Mouse (Mus musculus) embryo, embryonic 10 days (tissue): ENCODE data around the gene Trp73.

Experiments used
- DNase-seq: peaks from one replicate; pipeline ENCODE4 v3.0.0-alpha.2; 2015; ENCODE audit warnings: low spot score

Gene Trp73

DNA sequence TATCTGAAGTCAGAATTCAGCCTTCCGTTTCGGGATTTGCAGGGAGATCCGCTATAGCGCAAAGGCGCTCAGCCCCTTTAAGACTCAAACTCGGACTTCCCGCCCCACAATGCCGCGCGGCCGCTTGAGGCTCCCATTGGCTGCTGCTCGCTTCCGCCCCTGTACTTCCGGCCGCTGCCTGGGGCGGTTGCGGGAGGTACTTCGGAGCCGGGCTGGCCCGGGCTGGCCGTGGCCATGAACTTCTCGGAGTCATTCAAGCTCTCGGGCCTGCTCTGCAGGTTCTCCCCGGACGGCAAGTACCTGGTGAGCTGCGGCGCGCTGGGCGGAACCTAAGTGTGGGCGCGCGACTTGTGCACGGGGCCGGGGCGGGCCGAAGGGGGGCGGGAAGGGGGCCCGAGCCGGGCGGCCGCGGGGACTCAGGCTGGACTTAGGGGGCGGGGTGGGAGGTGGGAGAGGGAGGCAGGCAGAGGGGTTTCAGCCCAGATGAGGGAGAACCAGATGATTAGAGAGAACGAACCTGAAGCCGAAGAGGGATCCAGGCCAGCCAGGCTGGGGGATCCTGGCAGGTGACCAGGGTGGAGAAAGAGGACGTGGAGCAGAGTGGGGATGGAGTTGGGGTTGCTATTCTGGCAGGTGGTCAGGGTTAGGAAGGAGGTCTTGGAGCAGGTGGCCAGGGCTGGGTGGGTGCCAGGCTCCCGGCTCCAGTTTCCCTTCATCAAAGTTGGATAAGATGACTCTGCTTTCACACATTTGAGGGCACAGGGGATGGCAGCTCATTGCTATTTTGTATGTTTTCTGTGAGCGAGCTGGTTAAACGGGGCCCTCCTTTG lies 2.4 kb upstream of the Trp73 start, which contains the start of gene Wrap73:
Wrap73 (plus strand) TSS at position 162 of the 830 bp plus-strand sequence.
- DNase-seq, result peak; percentile 96

DNA sequence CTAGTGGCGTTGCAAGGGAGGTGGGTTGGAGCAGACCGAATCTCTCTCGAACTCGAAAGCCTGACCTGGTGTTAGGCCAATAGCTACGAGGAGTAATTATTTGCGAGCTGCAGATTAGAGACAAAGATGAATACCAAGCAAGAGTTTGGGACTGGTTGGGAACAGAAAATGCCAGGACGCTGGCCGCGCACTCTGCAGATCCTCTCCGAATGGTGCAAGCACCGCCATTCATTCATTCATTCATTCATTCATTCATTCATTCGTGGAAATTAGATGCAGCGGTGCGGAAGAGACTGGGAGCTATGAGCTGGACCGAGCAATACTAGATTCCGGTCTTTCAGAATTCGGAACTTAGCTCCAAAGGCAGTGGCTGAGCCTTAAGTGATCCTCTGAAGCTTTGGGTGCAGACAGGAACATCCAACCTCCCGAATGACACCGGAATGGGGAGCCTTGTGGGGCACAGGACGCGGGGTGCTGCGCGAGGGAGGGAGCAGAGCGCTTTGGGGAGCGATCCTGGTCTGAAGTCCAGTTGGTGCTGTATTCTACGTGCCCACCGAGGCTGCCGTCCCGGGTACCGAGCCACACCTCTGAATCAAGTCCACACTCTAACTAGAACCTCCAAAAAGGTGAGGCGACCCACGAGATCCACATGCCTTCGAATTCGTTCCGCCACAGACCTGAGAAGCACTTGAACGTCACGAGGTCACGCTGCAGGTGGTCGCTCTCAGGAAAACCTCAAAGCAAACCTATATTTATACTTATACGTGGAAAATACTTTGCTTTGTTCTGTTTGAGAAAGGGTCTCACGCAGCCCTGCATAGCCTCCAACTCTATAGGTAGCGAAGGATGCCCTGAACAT lies 1.2 kb upstream of the Trp73 start:
- DNase-seq, result peak; percentile 21

DNA sequence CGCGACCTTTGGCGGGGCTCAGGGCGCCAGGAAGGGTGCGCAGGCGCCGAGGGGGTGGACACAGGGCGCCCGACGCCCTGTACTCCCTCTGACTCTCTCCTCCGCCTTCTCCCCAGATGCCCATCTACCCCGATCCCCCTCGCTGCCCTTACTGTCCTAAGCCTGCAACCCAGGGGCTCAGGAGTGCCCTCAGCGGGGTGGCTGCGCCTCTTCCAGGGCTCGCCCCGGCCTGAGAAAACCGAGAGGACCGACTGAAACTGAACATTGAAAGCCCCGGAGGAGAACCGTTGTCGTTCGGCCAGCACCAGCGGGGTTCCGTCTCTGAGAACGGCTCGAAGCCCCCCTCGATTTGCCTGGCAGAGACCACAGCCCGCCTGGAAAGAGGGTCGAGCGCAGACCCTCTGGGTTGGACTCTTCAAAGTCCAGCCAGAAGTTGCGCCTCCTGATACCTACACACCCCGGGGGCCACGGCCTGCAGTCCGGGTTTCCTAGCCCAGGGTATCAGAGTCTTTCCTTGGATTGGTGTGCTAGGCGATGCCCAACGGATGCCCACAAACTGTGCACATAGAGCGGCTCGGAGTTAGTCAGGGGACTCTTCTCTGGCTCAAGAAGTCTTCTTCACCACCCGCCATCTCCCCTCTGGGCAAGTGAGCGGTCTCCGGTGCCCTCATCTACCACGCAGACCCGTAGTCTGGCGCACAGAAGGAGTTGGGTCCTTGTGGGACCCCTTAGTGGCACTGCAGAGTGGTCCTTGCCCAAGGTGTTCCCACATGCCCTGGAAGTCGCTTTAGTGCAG lies 403 bp upstream of the Trp73 start:
- no peak for DNase-seq

DNA sequence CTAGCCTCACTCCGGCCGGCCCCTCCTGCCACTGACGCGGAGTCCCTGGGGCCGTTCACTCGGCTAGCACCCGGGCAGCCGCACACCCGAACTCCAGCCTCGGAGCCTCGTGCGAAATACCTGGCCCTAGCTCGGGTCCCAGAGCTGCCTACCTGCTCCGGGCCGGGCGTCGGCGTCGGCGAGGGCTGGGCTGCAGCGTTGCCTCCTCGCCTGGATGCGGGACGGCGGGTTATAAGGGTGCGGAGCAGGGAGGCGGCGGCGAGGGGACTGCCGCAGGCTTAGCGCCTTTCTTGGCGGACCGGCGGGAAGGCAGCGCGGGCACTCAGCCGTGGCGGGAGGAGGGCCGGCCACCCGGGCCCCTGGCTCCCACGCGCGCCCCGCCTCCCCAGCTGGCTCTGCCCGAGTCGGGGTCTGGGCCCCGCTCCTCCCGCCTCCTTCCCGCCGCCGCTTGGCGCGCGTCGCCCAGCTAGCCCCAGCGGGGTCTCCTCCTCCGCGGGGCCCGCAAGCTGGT lies 282 bp downstream of the Trp73 start:
- peak; percentile 13 for DNase-seq

DNA sequence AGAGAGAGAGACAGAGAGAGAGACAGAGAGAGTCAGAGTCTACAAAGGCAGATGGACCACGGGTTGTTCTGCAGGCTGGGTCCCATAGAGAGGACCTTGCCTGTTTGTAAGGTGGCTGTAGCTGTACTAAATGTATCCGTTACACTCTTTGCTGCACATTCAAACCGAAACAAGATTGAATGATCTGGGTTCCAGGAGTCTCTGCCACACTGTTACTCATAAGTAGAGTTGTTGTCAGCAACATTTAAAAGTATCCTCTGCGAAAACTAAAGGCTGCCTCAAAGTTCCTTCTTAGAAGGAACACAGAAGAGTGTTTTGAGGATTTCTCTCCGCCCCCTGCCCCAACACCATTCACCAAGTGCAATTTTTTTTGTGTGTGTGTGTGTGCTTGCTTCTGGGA lies 2.9 kb downstream of the Trp73 start:
- DNase-seq, result no peak

DNA sequence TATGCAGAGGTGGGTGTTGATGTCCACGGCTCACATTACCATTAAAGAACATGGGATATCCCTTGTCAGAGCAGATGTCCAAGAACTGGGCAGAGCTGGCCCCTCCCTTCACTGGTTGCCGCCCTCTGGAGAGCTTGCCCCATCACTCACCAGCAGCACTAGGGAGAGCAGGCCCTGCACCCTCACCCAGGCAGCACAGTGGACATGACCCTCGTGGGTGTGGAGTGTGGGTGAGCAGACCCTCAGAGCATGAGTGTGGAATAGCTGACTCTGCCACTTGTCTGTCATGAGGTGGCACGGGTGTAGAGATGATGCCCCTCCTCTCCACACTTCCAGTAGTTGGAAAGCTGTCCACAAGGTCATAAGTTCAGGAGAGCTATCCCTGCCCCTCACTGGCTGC lies 5.2 kb downstream of the Trp73 start:
- no peak for DNase-seq

DNA sequence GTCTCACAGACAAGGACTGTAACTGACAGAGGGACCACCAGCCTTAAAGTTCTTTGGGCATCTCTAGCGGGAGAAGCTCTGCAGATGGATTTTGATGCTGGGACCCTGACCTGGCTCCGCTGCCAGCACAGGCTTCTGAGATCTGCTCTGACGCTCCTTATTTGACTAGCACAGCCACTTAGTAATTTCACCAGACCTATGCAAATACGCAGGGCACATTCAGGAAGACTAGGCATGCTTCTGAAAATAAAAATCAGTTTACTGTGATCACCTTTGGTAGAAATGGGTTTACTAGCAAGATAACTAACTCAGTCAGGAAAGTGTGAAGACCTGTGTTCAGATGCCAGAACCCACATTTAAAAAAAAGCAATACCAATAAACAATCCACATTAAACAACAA lies 8.1 kb downstream of the Trp73 start:
- DNase-seq, result no peak

DNA sequence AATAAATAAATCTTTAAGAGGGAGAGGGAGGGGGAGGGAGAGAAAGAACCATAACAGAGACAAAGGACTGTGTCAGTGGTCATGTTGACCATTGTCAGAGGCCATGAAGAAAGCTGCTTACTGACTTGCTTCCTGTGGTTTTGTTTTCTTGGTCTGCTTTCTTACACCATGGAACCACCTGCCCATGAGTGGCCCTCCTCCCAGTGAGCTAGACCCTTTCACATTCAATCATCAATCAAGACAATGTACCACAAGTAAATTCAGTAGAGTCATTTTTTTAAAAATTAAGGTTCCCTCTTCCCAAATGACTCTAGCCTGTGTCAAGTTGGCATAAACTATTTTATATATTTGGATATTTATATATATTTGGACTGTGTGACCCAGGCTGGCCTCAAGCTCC lies 10.1 kb downstream of the Trp73 start:
- no peak for DNase-seq

DNA sequence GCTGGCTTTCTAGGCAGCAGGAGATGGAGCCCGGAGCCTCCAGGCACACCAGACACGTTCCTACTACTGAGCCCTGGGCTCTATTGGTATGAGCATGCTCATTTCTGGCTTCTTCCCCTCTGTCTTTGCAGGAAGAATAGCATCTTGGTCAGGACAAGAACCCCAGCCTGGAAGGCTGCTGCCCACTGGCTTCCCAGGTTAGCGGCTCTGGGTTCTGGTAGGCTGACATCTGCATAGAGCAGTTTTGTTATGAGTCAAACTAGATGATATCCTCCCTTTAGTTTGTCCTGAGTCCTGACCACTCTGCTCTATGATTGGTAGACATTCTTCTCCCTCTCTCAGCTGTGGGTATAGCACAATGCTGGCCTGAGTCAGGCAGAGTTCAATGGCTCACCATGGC lies 12.7 kb downstream of the Trp73 start:
- DNase-seq, result no peak

DNA sequence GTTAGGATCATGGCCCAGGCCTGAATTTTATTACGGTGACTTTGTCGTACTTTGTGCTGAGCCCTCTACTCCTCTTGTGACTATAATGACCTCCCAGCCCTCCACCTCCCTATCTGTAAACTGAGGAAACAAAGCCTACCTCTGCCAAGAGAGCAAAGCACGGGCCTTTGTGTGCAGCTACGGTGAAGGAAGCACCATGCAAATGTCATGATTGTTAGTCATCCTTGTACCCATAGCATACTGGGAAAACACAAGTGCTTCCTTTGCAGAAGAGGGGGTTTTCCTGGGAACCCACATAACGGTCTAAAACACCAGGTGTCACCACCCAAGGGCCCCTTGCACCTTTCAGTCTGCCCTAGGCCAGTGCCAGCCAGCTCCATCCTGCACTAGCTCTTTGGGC lies 14.8 kb downstream of the Trp73 start:
- no peak for DNase-seq

DNA sequence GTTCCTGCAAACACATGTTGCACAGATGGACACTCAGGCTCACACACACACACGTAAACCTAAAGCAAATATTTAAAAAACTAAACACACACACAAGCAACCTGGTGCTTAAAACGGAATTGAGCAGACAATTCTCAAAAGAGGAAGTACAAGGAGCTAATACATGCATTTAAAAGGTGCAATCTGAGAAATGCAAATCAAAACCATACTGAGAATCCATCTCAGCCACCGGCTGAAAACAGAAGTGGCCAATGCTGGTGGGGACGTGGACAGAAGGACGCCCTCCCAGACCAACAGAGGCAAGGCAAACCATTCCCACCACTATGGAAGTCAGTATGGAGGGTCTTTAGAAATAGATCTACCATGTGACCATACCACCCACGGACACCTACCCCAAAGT lies 16.5 kb downstream of the Trp73 start:
- no peak for DNase-seq

DNA sequence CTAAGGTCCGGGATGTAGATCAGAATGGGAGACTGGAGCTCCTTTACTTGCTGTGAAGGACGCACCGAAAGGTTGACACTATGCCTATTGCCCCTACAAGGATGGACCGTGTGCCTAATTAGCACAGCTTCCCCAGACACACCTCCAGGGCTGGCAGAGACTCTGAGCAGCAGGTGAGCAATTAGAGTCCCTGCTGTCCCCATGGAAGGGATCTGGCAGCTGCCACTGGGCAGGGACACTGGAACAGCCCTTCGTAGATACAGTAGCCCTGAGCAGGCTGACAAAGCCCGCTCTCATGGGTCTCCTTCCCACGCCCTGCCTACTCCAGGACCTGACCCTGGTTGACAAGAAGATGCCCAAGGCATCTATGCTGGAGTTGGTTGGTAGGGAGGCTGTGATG lies 17.6 kb downstream of the Trp73 start:
- DNase-seq, result no peak

DNA sequence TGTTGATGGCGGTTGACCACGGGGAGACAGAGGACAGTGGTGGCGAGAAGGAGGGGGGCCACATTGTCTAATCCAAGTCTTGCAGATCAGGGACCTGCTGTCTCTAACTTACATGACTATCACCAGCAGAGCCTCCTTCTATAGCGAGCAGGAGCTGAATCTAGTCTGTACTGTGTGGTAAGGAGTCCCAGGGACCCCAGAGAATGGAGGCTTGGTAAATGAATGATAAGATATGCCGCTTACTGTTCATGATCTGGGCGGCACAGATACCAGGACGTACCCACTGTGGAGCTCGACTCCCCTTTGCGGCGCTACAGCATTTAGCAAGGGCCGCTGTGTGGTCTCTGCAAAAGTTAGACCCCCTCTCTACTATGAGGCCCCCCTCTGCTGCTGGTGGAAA lies 18.2 kb downstream of the Trp73 start:
- no peak for DNase-seq

DNA sequence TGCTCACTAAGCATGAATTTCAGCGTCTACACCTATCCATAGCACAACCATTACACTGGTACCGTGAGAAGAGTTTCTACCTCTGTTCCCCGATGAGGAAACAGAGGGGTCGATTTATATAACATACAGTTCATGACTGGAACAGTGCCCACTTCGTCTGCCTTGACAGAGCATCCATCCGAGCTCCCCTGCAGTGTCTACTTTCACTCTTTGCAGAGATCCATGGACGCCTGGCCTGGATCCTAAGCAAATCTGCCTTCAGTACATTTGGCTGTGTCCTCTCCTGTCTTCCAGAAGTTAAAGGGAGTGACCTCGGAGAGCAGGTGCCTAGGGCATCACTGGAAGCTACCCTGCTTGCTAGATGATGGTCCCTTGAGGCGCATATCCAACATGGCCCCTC lies 20.8 kb downstream of the Trp73 start:
- DNase-seq, result no peak

DNA sequence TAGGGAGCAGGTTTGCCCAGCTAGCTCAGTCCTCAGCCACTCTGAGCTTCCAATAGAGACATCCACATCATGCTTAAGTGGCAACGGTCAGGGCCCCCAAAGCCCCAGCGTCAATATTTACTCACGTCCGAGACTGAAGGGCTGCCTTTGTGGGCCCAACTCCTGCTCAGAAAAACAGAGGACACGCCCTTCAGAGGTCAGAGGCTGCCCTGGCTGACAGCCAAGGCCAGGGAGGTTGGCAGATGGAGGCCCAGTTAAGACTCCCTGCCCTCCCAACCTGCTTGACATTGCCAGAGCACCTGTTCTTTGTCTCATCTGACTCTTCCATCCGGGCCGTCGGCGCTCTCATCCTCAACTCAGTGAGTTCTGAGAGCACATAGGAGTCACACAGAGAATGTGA lies 21.2 kb downstream of the Trp73 start:
- no peak for DNase-seq

DNA sequence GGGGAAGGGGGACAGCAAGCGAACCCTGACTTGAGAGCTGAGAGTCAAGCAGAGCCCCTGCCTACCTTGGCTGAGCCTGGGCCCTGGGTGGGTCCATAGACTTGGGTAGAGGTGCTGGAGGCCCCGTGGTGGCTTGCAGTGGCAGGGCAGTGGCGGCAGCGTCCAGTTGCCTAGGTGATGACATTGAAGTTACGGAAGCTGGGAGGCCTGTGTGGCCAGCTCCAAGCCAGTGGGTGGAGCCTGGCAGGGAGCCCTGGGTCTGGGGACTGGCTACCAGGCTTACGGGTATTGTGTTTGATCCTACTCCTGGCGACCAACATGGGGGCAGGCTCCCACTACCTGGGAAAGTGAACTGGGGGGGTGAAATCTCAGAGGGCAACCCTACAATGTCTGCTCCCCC lies 23.6 kb downstream of the Trp73 start:
- no peak for DNase-seq

DNA sequence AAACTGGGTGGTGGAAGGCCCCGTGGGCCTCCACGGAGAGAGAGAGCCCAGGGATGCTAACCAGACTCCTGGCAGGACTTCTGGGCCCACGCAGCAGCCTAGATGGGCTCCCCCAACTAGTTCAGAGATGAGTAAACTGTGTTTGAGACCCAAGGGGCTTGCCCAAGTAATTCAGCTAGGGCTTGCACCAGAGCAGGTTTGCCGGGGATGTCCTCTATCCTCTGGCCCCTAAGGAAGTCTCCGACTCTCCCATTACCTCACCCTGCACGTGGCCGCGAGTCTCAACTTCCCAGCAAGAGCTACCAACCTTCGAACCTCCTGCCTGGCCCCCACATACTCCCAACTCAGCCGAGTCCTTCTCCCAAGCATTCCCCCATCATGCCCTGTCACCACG lies 30.2 kb downstream of the Trp73 start:
- DNase-seq, result no peak

DNA sequence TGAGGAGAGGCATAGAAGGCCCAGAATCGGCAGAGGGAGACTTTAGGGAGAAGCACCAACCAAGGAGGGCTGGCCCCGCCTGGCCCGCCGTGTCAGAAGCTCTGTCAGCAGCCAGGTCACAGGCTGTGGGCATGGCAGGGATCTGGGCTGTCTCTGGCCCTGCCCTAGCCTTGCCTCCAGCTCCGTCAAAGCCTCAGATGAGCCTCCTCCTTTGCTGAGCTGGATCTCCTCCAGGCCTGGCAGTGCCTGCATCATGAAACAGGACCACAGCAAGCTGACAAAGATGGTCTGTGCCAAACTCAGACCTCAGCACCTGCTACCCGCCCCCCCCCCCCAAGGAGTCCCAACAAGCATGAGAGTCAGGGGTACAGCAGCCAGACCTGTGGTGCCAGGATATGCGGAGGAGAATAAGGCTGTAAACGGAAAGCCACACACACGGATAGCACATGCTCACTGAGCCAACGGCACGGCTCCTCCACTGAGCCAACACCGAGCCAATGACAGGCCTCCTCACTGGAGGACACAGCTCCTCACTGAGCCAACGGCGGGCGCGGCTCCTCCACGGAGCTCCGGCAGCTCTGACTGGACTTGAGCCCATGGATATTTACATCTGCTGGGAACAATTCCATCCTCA lies 30.7 kb downstream of the Trp73 start:
- DNase-seq, result no peak

DNA sequence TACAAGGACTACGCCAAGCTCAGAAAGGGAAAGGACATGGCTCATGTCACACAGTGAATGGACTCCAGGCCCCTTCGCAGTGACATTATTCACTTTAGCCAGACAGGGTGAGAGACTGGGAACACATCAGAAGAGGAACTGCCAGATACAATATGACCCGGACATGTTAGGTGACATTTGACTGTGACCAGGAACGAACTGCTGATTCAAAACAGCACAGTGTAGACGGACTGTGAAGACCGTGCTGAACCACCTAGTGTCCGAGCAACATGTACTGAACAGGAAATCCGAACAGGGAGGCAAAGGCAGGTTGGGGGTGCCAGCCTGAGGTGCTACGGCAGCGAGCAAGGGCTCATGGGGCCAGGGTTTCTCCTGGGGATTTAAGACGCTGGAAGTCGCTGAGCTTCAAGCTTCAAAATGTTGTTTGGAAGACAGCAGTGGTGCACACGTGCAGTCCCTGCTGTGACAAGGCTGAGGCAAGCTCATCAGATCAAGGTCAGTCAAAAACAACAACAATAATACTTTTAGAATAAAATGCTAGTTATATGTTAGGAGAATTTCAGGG lies 33.4 kb downstream of the Trp73 start:
- no peak for DNase-seq

DNA sequence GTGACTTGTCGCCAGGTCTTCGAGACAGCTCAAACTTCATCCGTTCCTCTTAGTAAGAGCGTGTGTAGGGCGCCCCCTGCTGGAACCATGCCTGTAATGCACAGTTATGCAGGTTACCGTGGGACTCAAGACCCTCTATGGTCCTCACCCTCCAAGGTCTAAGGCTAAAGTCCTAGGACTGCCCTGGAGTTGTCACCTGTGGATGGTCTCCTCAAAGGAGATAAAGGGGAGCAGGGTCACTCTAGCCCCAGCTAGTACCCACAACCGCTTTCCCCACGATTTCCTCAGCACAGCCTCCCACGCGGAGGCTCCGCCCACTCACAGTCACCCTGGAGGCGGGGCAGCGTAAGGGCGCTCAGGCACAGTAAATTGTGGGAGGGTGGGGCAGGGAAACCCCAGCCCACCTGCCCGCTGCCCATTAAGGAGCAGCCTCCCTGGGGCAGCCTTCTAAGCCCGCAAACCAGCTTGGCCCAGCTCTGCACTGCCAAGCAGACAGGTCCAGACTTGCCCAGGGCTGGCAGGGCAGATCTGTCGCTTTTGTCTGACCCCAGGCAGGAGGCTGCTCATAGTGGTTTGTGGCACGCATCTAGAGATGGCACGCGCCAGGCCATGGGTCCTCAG lies 34.5 kb downstream of the Trp73 start:
- DNase-seq, result peak; percentile 84

DNA sequence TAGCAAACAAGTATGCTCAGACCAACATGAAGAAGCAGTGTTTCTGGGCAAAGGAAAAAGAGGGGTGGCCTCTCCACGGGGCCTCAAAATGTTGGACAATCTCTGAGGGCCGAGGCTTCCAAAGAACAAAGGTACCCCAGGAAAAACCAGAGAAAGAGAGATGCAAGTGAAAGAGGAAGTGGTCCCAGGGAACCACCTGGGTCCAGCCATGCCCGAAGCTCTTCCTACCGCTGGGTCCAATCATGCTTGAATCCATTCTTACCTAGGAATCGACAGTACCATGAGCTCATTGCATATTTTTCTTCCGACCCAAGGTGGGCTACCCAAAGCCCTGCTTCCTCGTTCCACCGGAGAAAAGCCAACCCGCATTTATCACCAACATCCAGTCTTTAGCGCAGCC lies 36.1 kb downstream of the Trp73 start:
- DNase-seq, result no peak
